Mouse (Mus musculus): Measurements from ENCODE around the gene Mpg.

DNA sequence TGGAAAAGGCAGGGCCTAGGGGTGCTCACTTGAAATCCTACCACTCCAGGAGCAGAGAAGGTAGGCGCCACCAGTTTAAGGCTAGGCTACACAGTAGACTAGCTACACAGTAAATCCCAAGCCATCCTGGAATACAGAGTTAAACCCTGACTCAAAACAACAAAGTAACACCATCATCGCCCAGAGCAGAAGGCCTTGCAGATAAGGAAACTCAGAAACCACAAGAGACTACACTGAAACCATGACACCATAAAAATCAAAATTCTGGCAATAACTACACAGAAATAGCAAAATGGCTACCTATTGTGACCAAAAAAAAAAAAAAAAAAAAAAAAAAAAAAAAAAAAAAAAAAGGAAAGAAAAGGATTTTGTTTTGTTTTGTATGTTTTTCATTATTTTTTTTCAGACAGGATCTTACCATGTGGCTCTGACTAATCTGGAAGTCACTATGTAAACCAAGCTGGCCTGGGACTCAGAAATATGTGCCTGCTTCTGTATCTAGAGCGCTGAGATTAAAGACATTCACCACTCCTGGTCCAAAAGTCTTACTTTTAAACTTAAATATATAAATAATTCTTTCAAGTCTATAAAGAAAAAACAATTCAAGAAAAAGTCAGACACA is 38.9 kb downstream of the Mpg start:
- TF ChIP-seq POLR2A (IDR thresholded peaks at IDR 0.05; ENCODE audit: low read depth, low read length) (no peak), CTCF (IDR thresholded peaks at IDR 0.05; ENCODE audit: extremely low read depth, insufficient read length, insufficient replicate concordance, low read depth, low read length) (no peak)
